Mouse (Mus musculus) CD4-positive, CD25-positive, alpha-beta regulatory T cell, adult 2 months (primary cell): ENCODE measurements around the gene Tln2.
A peak's percentile ranks its signal among the peaks of the same experiment; 100 is the strongest.
"Not testable (repeated sequence)": the region's sequence is repeated elsewhere in the genome, so short reads cannot be mapped to it uniquely, and the experiment has no call there.

ENCODE experiments used
- DNase-seq: peaks from one replicate; pipeline ENCODE4 v3.0.0-alpha.2; 2012; ENCODE audit warnings: low read depth, low spot score

The Tln2 gene

DNA sequence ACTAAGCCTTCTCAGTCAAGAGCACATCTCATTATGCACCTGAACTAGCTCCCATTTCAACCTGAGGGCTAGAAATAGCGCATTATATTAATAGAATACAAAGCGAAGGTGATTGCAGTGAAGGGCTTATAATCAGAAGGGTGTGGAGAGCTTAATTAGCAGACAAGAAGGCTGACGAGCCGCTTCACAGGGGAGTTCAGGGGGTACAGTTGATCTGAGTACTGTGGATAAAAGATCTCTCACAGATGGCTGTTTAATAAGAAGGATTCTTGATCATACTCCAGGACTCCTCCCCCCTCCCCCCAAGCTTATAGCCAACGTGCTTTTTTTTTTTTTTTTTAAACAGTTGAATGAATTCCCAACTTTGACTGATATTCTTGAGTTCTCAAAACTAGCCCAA is 198.0 kb downstream of the Tln2 start:
- no peak for DNase-seq

DNA sequence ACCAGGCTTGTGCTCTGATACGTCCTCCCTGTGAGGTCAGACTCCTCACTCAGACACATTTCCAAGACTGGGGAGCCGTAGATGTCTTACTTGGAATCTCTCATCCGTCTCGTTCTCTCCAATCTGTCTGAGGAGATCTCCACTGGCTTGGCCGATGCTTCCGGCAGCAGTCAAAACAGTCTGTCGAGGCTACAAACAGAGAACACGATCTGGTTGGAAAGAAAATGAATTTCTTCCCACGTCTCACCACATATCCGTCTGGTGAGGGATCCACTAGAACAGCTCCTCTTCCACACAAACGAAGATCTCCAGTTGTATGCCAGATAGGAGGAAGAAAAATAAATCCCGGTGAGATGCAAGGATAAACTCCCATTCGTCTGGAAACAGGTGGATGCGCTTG is 205.1 kb downstream of the Tln2 start:
- DNase-seq = no peak

DNA sequence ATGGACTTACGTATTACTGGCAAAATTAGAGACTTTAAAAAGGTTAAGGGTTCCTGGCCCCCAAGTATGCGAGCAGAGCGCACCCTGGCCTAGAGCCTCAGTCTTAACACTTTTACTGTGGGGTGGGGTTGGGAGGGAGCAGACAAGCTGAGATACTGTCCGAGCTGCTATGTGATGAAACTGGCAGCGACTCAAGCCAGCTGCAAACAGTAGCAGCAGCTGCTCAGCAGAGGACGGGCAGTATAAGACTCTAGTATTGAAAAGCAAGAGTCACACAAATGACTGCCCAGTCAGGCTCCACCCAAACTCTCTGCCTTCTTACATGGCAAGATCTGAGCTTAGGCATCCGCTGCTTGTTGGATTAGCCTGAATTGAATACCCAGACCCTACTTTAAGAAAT is 206.1 kb downstream of the Tln2 start:
- DNase-seq = no peak

DNA sequence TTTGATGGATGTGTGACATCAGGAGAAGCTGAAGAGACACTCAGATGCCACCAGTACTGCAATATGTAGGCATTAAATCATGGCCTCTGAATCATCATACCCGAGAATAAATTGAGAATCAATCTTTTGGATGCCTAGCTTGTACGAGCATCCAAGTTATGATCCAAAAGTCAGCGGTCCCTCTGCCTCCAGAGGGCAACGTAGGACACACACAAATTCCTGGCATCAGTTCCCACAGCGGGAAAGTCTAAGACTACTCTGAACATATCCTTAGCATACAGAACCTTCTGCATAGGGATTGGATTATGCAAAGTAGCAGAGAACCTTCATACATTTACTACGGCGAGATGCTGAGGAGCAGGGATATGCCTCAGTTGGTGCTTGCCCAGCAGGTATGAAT is 210.5 kb downstream of the Tln2 start:
- no peak for DNase-seq

DNA sequence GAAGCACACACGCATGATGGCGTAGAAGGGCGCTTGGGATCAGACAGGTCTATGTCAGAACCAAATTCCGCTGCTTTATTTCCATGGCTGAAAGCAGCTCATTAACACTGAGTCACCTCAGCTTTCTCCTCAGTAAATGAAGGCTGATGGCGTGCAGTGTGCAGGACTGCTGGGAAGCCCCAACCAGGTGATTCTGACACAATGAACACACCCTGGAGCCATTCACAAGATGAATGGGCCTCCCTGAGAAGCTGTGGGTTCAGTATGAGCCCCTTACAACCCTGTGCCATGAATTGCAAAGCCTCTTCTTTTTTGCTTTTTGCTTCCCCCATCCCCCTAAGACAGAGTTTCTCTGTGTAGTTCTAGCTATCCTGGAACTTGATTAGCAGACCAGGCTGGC is 212.3 kb downstream of the Tln2 start:
- DNase-seq = no peak

DNA sequence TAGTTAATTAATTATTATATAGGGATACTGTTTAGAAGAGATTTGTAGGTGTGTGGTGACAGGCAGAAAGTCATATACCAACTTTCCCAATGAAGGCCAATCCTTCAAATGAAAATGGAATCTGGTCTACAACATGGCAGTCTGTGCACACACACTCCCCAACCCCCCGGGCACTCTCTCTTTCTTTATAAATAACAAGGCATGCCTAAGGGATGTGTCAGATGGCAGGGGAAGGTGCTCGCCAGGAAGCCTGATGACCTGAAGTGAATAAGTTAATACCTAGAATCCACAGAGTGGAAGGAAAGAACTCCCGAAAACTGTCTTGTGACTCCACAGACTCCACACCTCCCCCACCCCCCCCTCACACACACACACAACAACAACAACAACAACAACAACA is 228.2 kb downstream of the Tln2 start:
- DNase-seq = no peak

DNA sequence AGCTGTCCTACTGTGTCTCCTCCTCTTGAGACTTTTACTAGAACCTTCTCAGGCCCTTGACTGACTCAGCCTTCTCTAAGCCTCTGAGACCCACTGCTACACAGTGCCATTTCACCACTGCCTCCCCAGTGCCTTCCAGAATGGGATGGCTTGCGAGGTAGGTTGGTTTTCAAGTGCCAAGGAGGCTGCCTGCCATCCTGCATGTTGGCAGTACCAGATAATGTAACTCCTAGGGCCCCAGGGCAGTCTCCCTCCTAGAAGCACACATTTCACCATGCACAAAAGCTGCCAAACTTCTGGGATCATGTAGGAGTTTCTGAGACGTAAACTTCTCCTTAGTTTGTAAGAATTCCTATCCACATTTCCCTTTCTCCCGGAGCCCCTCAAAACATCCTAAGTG is 231.1 kb downstream of the Tln2 start:
- no peak for DNase-seq

DNA sequence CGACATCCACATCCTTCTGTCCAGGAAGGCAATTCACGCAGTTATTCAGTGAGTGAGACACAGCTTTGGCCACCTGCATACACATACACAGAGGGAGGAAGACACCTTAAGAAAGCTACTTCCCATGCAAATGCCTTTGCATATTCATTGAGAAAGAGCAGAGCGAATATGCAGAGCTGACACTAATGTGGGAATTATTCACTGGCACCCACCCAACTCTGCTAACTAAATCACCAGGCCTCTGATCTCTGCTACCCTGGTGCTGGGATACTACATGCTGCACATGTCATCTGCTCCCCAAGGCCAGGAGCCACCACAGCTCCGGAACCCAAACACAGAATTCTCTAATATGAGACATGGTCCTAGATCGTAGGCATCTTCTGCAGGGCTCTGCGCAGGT is 237.6 kb downstream of the Tln2 start:
- DNase-seq = no peak

DNA sequence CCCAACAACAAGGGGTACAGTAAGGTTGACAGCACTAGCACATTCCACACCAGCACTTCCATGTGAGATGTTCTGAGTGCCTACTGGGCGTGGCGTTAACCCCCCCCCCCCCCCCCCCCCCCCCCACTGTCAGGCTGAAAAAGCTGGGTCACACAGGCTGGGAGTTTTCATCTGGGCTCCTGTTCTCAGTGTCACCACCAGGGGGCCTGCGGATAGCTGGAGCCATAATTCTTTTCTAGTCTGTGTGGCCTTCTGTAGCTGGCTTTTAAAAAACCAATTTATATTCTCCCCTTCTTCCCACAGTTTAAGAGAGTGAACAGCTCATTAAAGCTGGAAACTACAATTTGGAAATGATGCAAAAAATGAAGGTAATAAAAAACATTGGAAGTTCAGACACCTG is 244.1 kb downstream of the Tln2 start:
- DNase-seq = peak; percentile 31

DNA sequence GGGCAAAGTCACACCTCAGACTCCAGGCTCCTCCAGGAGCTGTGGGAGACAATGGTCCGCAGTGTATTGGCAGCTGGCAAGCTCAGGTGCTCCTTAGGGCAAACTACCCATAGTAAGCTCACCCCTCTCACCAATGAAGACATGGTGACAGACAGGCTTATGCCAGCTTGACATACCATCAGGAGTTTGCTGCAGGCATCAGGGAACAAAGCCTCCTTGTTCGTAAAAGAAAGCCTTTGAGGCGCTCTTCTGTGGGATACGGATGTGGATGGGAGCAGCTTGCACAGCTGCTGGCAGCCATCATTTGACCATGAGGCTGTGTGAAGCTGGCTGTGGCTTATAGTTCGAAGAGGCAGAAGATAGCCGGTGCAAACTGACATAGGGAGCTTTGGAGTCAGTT is 254.5 kb downstream of the Tln2 start:
- DNase-seq = no peak

DNA sequence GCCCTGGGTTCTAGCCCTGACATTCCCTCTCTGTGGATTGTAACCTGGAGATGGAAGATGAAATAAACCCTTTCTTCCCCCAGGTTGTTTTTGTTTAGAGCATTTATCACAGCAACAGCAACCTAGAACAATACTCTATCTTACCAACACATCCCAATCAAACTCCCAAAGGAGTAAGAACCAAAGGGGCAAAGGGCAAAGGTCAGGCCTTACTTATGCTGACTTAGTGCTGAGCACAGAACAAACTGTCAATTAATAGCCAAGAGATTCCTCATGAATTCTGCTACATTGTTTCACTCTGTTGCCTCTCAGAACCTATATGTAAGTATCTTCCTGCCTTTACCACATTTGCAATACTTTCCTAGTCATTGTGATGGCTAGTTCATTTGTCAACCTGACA is 255.5 kb downstream of the Tln2 start:
- DNase-seq = no peak

DNA sequence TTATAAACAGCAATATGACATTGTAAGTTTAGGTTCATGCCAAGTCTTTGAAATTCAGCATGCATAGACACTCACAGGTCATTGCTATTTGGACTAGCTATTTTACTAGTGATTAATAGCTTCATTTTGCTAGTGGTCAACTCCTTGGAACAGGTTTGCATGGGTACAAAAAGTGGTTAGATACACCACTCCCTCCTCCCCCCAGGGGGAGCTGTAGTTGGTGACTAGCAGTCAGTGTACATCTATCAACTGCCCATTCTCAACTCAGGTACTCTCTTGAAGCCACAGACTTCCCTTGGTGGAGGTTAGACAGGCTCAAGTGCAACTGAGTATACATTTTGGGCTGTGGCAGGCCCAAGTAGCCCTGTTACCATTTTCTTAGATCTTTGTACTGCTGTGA is 256.5 kb downstream of the Tln2 start:
- DNase-seq = no peak

DNA sequence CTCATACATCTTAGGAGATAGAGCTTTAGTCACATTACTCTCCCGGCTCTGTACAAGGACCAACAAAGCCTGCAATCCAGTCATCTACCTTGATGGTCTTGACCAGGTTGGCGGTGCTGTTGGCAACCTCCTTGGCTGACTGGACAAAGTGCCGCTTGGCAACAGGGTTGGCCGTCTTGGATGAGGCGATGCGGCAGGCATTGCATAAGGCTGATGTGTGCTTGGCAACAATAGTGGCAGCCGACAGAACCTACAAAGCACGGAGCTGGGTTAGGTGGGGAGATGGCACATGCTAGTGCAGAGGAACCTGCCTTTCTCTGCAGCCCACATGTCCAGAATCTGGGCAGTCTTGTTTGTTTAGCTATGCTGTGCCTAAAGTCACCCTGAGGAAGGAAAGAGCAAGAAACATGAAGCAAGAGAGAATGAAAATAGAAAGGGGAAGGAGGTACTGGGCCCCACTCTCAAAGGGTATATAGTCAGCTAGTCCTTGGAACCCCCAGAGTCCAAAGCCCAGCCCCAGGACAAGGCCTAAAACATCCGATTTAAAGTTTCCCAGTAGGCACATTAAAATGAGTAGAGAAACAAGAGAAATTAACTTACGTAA is 257.0 kb downstream of the Tln2 start:
- DNase-seq = no peak

DNA sequence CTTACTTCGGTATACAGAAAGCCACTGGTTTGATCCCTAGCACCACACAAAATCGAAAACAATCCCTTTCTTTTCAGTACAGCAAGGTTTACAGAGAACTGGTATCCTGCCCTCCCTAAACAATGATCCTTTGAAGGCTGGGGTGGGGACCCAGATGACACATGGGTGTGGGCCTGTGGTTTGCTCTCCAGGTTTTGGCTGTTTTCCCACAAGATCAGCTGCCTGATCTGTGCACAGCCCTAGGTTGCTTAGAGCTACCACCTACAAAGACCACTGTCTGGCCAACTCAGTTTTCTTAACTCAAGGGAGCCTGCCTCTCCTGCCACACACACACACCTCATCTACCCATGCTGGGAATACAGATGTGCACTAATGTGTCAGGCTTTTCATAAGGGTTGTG is 257.9 kb downstream of the Tln2 start:
- no peak for DNase-seq

DNA sequence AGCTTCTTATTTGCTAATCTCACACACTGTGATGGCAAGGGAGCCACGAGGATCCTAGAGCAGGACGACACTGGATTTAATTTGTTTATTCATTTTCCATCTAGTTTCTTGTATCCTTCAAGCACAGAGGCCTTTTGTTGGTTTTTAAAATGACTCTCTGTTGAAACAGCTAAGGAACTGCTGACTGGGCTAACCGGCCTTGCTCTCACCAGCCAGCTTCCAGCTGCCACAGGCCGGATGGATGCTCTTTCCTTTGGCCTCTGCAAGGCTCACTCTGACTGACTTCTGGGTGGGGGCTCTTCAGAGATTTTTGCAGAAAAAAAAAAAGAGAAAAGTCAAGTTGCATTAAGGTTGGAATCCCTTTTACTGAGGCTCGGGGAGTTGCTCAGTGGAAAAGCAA is 258.7 kb downstream of the Tln2 start:
- no peak for DNase-seq

DNA sequence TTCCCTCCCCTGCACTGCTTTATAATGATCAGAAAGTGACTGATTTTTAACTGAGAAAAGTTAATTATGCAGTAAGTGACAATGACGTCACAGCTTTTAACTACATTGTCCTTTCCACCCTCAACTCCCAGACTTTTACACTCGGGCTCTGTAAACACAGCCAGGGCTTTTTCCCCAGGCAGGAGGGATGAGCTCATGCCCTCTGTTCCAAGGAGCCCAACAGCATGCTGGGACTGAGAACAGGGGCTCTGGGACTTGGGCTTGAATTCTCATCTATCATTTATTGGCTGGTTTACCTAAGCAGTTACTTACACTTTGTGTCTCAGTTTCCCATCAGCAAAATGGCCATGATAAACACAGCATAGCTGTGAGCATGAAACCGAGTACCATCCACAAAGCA is 259.2 kb downstream of the Tln2 start:
- no peak for DNase-seq

DNA sequence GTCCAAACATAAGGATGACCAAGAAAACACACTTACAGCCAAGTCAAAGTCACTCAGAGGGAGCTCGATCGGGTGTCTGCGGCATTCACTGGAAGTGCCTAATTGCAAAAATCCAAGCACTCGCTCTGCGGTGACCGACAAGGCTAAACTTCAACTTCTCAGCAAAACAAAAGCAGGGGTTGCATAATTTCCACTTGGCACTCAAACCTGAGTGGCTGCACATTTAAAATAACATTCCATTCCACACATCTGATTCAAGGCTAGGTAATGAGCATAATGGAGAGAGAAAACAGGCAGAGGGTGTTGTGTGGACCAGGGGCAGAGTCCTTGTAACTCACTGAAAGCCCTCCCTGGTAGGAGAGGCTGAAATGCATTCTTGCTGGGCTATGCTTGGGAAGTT is 260.3 kb downstream of the Tln2 start:
- DNase-seq = no peak

DNA sequence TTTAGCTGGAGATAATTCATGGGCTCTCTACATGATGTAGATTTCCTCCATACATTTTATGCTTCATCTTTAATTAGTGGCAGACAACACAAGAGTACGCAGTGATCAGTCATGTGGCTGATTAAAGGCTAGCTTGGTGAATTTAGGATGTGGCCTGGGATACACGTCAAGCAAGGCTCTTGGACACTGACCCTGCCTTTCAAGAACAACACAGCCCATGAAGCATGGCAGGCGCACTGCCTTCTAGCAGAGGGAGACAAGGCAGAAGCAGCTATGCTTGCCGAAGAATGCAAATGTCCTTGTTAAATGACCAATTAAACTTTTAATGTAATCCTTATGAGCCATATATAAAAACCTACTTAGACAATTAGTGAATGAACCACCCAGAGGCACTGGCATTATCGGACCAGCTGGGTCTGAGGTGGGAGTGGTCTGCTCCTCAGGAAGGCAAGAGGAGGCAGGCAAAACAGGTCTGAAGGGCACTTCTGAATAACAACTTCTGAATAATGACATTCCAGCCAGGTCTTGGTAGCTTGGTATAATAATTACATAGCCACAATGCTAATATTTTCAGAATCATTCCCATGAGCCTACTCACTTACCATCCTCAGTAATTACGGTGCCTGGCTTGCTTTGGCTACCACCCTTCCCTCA is 262.1 kb downstream of the Tln2 start:
- no peak for DNase-seq

DNA sequence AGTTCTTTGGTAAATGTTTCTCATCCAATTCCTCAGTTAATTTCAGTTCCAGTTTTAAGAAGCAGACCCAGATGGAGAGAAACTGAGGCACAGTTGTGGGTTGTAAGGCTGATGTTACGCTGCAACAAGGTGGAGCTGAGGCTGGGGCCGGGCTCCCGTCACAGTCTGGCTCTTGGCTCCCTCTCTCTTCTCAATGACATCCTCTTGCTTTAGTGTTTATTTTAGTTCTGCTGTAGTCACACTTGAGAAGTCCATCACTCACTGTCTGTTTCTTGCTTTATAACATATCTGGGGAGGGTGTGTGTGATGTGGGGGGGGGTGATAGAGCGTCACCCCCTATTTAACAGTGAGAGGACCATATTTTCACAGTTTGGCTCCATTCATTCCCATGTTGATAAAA is 272.0 kb downstream of the Tln2 start:
- no peak for DNase-seq

DNA sequence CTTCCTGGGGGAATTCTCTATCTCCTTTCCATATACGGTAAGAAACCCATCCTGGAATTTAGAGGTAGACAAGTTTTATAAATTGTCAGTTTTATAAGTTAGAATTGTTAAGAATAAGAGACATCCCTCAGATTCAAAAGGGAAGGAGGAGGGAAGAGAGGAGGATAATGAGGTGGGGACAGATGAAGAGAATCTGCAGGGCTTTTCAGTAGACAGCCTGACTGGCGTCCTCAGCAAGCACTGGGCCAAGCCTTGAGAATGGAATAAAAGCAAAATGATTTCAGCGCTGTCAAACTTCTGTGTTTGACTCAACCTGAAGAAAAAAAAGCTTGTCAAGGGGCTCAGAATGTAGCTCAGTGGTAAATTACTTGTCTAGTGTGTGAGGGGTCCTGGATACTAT is 272.7 kb downstream of the Tln2 start:
- DNase-seq = no peak

DNA sequence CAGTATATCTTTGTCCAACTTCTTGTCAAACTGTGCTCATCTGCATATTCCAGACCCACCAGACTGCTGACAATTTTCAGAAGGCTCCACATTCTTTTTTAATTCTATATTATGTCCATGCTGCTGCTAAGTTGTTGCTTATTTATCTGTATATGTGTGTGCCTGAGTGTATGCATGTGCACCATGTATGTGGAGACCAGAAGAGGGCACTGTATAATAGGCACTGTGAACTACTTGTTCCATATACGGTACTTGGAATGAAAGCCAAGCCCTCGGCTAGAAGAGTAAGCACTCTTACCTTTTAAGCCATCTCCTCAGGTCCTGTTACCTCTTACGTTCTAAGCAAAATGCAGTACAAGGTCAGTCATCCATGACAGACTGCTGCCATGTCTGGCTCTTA is 274.0 kb downstream of the Tln2 start:
- no peak for DNase-seq

DNA sequence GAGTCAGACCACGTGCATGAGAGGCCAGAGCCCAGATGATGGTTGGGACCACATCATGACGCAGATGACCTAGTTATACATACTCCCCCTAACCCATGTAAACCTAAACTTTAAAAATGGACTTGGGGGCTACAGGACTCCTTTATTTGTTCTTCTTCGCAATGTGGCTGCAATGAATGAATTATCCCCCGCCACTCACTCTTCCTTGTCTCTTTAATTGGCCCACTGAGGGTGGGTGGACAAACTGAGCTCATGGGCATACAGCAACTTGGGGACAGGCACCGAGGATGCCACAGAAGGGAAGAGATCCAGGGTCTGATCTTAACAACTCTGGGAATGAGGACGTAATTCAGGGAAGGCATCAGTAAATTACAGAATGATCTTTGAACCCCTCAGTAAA is 277.7 kb downstream of the Tln2 start:
- DNase-seq = no peak

DNA sequence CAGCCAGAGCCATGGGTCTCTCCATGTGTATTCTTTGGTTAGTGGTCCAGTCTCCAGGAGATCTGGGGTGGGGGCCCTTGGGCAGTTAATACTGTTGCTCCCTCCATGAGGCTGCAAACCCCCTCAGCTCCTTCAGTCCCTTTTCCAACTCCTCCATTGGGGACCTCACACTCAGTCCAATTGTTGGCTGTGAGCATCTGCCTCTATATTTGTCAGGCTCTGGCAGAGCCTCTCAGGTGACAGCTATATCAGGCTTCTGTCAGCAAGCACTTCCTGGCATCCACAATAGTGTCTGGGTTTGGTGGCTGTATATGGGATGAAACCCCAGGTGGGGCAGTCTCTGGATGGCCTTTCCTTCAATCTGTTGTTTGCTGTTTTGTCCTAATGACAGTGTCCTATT is 279.2 kb downstream of the Tln2 start:
- not testable (repeated sequence) for DNase-seq

DNA sequence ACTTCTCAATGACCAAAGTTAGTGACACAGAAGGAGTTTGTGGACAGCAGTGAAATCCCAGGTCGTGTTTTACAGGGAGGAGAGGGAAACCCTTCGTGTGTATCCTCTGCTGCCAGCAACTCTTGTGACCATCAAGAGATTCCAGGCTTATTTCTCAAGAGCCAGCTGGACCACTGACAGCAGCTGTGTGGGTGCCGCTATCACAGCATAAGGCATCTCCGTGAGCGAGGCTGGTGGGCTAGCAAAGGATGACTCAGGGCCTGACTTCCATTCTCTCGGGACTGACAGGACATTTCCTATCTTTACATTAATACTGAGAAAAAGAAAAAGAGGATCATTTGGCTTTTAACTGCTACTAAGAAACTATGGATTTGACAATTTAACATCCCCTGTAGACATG is 283.1 kb downstream of the Tln2 start:
- DNase-seq = no peak
